Mouse (Mus musculus) lung, postnatal 36 days (tissue): ENCODE measurements around the gene Adat1.

Source experiments
- DNase-seq: peaks from one replicate; pipeline ENCODE4 v3.0.0; 2022; ENCODE audit warnings: mixed read lengths

Adat1 gene

GRCm38 (mm10) chr8:111992013-111992702 is at the start of gene Adat1:
Gene Adat1, minus strand, starts transcription at chr8:111992302.
- DNase-seq, result peak; percentile 93

DNA sequence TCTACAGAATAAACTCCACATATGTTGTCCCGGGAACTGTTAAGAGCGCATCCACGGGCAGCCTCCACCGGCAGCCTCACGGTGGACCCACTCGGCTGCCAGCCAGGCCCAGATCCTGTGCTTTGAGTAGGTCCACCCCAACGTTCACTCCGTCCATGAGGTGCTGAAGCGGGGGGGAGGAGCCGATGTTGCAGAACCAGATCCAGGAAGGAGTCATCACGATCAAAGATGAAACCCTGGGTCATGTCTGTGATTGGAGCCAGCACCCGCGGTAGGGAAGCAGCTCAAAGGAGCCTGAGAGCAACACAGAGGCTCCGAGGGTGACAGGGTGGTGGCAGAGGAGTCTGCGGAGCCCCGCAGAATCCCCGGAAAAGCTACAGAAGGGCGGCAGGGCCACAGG is 45.4 kb upstream of the Adat1 start:
- no peak for DNase-seq

DNA sequence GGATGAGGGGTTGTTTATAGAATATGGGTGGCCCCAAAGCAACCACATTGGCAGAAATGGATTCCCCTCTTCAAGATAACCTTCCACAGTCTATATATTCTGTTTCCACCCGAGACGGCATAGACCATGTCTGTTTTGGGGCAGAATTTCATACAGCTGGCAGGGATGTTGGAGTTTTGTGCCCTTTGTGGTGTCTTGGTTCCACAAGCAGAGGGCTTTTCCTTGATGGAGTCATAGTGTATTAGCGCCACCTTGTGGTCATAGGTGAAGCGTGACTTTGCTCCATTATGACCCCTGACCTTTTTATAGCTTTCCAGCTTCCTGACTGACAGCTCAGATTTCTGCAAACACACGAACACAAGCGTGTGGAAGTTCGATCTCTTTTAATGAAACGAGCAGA is 42.5 kb upstream of the Adat1 start:
- DNase-seq, result peak; percentile 66

DNA sequence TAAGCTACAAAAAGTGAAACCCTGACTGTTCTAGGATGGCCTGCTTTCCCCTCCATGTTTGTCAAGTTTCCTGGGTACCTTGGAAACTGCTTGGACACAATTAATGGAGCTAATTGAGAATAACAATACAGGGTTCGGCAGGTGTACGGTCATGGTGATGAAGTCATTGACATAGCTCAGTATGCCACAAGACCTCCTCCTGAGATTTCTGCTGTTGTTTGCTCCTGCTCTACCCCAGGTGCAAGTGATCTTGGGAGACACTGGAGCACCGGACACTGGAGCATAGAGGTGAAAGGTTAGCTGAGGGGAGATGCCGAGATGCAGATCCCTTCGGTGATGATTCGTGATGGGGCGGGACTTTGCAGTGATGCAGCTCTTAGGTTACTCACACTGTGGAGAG is 41.0 kb upstream of the Adat1 start:
- no peak for DNase-seq

GRCm38 (mm10) chr8:112030663-112031062 is 38.6 kb upstream of the Adat1 start:
- no peak for DNase-seq

DNA sequence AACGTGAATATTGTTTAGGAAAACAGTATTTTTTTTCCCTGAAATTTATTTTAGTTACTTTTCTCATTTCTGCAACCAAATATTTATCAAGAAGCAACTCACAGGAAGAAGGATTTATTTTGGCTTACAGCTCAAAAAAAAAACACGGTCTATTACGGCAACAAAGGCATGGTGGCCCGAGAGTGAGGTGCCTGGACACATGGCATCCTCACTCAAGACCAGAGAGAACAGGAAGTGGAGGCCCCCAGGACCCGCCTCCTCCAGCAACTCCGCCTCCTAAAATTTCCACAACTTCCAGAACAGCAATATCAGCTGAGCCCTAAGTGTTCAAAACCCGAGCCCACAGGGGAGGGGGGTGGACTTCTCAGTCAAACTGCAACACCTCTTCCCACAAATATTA is 37.4 kb upstream of the Adat1 start:
- DNase-seq, result no peak

- no peak for DNase-seq
Observed at GRCm38 (mm10) chr8:112014936-112015335, 22.8 kb upstream of the Adat1 start, which contains the start of gene Gm6793. Gene Gm6793, minus strand, starts transcription at chr8:112015036.

- peak; percentile 72 for DNase-seq
Observed at GRCm38 (mm10) chr8:112011816-112012242, 19.7 kb upstream of the Adat1 start.

GRCm38 (mm10) chr8:112010997-112011815 is 19.1 kb upstream of the Adat1 start, which contains the start of the genes Kars and Terf2ip:
Gene Kars, minus strand, starts transcription at chr8:112011323.
Gene Terf2ip, plus strand, starts transcription at chr8:112011398.
- DNase-seq, result peak; percentile 94

GRCm38 (mm10) chr8:112009558-112009957 is 17.5 kb upstream of the Adat1 start:
- DNase-seq, result no peak

DNA sequence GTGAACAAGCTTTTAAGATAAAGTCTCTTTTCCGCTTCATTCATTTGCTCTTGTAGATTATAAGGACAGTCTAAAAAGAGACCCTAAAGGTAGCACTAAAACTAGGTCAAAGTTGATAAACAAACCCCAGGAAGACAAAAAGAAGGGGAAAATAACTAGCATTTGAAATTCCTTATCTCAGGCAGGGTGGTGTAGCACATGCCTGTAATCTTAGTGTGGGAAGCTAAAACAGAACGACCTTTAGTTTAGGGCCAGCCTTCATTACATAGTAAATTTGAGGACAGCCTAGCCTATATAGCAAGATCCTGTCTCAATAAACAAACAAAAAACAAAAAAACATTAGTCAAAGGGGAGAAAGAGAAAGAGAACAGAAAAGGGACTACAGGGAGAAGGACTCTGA is 15.6 kb upstream of the Adat1 start:
- DNase-seq, result no peak

DNA sequence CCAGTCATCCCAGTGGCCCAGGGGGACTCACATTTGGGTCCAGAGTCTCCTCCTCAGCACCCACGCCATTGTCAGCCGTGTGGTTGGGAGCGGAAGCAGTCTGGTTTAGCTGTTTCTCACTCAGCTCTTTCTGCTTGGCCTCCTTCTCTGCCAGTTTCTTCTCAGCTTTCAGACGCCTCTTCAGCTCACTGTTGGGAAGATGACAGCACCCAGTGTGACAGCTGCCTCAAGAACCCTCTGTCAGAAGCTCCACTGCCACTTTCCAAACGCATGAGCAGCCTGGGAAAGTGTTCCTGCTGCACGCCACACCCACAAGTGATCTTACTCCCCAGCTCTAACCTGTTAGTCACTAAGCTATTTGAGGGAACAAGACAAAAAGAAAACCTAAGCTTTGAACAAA is 13.5 kb upstream of the Adat1 start:
- DNase-seq, result no peak

DNA sequence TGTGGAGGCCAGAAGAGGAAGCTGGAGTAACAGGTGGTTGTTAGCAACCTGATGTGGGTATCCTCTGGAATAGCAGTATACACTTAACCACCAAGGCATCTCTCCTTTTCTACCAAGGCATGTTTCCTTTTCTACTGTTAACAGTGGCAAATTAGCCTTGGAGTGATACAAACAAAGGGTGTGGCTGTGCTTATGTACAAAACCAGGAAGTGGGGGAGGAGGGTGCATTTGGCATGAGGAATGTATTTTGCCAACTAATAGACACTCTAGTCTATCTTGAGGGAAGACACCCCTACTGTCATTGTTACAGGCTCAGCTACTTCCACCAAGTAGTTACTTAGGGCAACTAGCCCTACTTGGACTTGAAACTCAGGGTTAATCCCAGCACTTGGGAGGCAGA is 12.7 kb upstream of the Adat1 start:
- peak; percentile 63 for DNase-seq

DNA sequence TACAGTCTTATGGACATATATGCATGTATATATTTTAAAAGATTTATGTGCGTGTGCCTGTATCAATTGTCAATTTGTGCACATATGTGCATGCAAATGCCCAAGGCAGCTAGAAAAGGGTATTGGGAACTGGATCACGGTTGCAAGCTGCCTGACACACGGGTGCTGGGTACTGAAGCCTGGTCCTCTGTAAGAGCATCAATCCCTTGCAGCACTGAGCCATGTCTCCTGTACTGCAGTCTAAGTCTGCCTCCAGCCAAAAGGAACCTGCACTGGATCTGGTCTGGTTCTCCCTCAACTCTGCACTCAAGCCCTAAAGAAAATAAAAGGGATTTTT is 569 bp upstream of the Adat1 start:
- no peak for DNase-seq

GRCm38 (mm10) chr8:111991278-111991677 is 824 bp downstream of the Adat1 start:
- no peak for DNase-seq

DNA sequence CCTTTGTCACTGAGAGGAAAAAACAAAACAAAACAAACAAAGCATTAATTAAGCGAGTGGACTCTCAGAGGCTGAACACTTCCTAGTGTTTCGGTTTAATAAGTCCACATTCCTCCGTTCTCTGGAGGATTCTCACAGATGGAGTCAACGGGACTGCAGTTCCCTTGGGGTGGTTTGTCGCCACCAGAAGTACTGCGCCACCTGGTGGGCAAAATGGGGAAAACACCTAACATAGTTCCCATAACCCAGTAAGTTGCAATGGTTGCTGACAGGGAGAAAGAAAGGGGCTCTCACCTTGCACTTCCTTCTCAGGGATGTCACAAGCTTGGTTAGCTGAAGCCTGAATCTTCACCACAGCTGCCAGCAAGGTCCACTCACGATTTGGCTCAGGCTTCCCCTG is 2.2 kb downstream of the Adat1 start:
- DNase-seq, result peak; percentile 86

- DNase-seq, result no peak
Observed at GRCm38 (mm10) chr8:111984511-111984910, 7.6 kb downstream of the Adat1 start.

GRCm38 (mm10) chr8:111982116-111982515 is 10.0 kb downstream of the Adat1 start:
- DNase-seq, result peak; percentile 28

GRCm38 (mm10) chr8:111978147-111978546 is 14.0 kb downstream of the Adat1 start:
- no peak for DNase-seq

- DNase-seq, result no peak
Observed at GRCm38 (mm10) chr8:111976326-111976725, 15.8 kb downstream of the Adat1 start.

- DNase-seq, result no peak
Observed at GRCm38 (mm10) chr8:111975706-111976105, 16.4 kb downstream of the Adat1 start.

GRCm38 (mm10) chr8:111974138-111974537 is 18.0 kb downstream of the Adat1 start:
- no peak for DNase-seq

- DNase-seq, result no peak
Observed at GRCm38 (mm10) chr8:111968991-111969390, 23.1 kb downstream of the Adat1 start.

DNA sequence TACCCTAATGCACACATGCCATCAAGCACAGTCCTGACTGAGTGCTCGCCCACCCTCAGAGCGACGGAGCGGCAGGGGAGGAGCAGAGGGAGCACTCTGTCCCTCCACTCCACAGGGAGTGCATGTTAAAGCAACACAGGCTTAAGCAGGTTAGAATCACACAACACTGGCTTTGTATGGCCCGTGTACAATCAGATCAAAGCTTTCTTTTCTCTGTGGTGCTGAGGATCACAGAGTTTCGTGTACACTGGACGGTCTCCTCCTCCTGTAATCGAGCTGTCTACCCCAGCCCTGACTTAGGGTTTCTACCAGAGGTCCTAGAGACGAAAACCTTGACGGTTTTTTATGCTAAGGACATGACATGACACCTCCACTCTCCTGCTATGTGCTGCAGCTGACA is 23.6 kb downstream of the Adat1 start:
- DNase-seq, result no peak
